Mouse (Mus musculus) CH12F3 (cell line): ENCODE data around the gene Susd6.

Experiments used
- in situ Hi-C: fragments of 300-500 bp; cut with MboI; formaldehyde crosslinking; loops from 2 replicates; pipeline ENCODE4 v1.14.3; 2020; ENCODE audit warnings: low sequenced_read_pairs

Gene Susd6

GRCm38 (mm10) chr12:80922869-80923268, 132.6 kb downstream of the Susd6 start:
- in situ Hi-C loops, result no loop called here

- in situ Hi-C loops, result no loop called here
These were observed 133.3 kb downstream of the Susd6 start for GRCm38 (mm10) chr12:80923602-80924001.

GRCm38 (mm10) chr12:80924205-80924604, 133.9 kb downstream of the Susd6 start:
- in situ Hi-C loops, result no loop called here

GRCm38 (mm10) chr12:80925919-80926318, 135.6 kb downstream of the Susd6 start:
- in situ Hi-C loops, result no loop called here

GRCm38 (mm10) chr12:80926550-80926949, 136.2 kb downstream of the Susd6 start:
- in situ Hi-C loops, result no loop called here

- in situ Hi-C loops, result no loop called here
These were observed 137.2 kb downstream of the Susd6 start for GRCm38 (mm10) chr12:80927518-80927917.

- in situ Hi-C loops, result no loop called here
These were observed 138.6 kb downstream of the Susd6 start for GRCm38 (mm10) chr12:80928881-80929280.

GRCm38 (mm10) chr12:80930141-80930540, 139.8 kb downstream of the Susd6 start:
- in situ Hi-C loops, result no loop called here
